Mouse (Mus musculus): ENCODE data around the gene Cyp2d9. TPM values are rescaled to one million over a fixed set of nuclear protein-coding genes. Genes with fewer than 3 reads are reported as not detected.
"Not testable (repeated sequence)": the region's sequence is repeated elsewhere in the genome, so short reads cannot be mapped to it uniquely, and the experiment has no call there.

The Cyp2d9 gene
- not detected in 2 replicates for total RNA-seq (2014; rRNA removed; ENCODE audit: low replicate concordance)
- 0.07 TPM in 1 of 2 replicates, not detected in the other for polyA plus RNA-seq (2015; fragmentation: Nextera tagmentation; extraction: Ambion mirVana)

GRCm38 (mm10) chr15:82433137-82433536, at the start of gene Cyp2d9:
Gene Cyp2d9 (plus strand): TSS chr15:82433437.
- no peak within 1 kb of the TSS for H3K4me2 ChIP-seq (ENCODE audit: low read depth, low read length)
- peaks cover 15% of the 10 kb centered on the region for H3K9me3 ChIP-seq (replicated peaks; ENCODE audit: control insufficient read depth, low read length)
- TF ChIP-seq EP300 (IDR thresholded peaks at IDR 0.05; ENCODE audit: low read depth) (no peak), CTCF (IDR thresholded peaks at IDR 0.05; ENCODE audit: low read depth) (no peak)
- H3K36me3 ChIP-seq (replicated peaks; ENCODE audit: control insufficient read depth, insufficient read depth, low read length) = no peaks in the 10 kb centered on the region
- H3K4me3 ChIP-seq (ENCODE audit: low read depth, low read length) = no peak within 1 kb of the TSS
- H3K4me1 ChIP-seq (ENCODE audit: control insufficient read depth, insufficient read depth) = no peaks in the 10 kb centered on the region
- ATAC-seq (ENCODE audit: insufficient read depth, low read depth) (no peak), DNase-seq (ENCODE audit: low spot score) (no peak)
- no peak within 1 kb of the TSS for H3K9ac ChIP-seq (replicated peaks; ENCODE audit: low read depth, low read length)
- no peaks in the 10 kb centered on the region for H3K27me3 ChIP-seq (ENCODE audit: control insufficient read depth, insufficient read depth, low read length)
- H3K27ac ChIP-seq (ENCODE audit: low read depth) = no peak within 1 kb of the TSS

- no peak overlapping the region for H3K9ac ChIP-seq (replicated peaks; ENCODE audit: low read depth, low read length)
- H3K27ac ChIP-seq (ENCODE audit: low read depth) = no peak overlapping the region
- H3K4me2 ChIP-seq (ENCODE audit: low read depth, low read length) = no peak overlapping the region
- ATAC-seq (ENCODE audit: insufficient read depth, low read depth) (no peak), DNase-seq (ENCODE audit: low spot score) (no peak)
- TF ChIP-seq CTCF (IDR thresholded peaks at IDR 0.05; ENCODE audit: low read depth) (no peak), EP300 (IDR thresholded peaks at IDR 0.05; ENCODE audit: low read depth) (no peak)
- no peaks in the 10 kb centered on the region for H3K9me3 ChIP-seq (replicated peaks; ENCODE audit: control insufficient read depth, low read length)
- 82% methylated on average over 2 of the region's 2 CpGs for WGBS
- H3K27me3 ChIP-seq (ENCODE audit: control insufficient read depth, insufficient read depth, low read length) = no peaks in the 10 kb centered on the region
- H3K4me3 ChIP-seq (ENCODE audit: low read depth, low read length) = no peak overlapping the region
- H3K4me1 ChIP-seq (ENCODE audit: control insufficient read depth, insufficient read depth) = peaks cover 6% of the 10 kb centered on the region; the same call in 1 of the 2 replicates
- H3K36me3 ChIP-seq (replicated peaks; ENCODE audit: control insufficient read depth, insufficient read depth, low read length) = no peaks in the 10 kb centered on the region
Observed at GRCm38 (mm10) chr15:82385729-82386128, 47.5 kb upstream of the Cyp2d9 start.

GRCm38 (mm10) chr15:82389916-82390315, 43.3 kb upstream of the Cyp2d9 start:
- not testable (repeated sequence) for H3K27me3 ChIP-seq (ENCODE audit: control insufficient read depth, insufficient read depth, low read length); ATAC-seq (ENCODE audit: insufficient read depth, low read depth); H3K4me3 ChIP-seq (ENCODE audit: low read depth, low read length); H3K4me2 ChIP-seq (ENCODE audit: low read depth, low read length); H3K36me3 ChIP-seq (replicated peaks; ENCODE audit: control insufficient read depth, insufficient read depth, low read length); H3K9ac ChIP-seq (replicated peaks; ENCODE audit: low read depth, low read length); DNase-seq (ENCODE audit: low spot score); H3K9me3 ChIP-seq (replicated peaks; ENCODE audit: control insufficient read depth, low read length); H3K4me1 ChIP-seq (ENCODE audit: control insufficient read depth, insufficient read depth); H3K27ac ChIP-seq (ENCODE audit: low read depth)
- 87% methylated on average over 10 of the region's 10 CpGs for WGBS

GRCm38 (mm10) chr15:82393922-82394321, 39.3 kb upstream of the Cyp2d9 start, which contains the start of gene Cyp2d11:
Gene Cyp2d11 (minus strand): TSS chr15:82394022.
- not testable (repeated sequence) for H3K27ac ChIP-seq (ENCODE audit: low read depth); H3K9ac ChIP-seq (replicated peaks; ENCODE audit: low read depth, low read length); H3K4me1 ChIP-seq (ENCODE audit: control insufficient read depth, insufficient read depth); H3K4me3 ChIP-seq (ENCODE audit: low read depth, low read length); ATAC-seq (ENCODE audit: insufficient read depth, low read depth); H3K9me3 ChIP-seq (replicated peaks; ENCODE audit: control insufficient read depth, low read length); H3K27me3 ChIP-seq (ENCODE audit: control insufficient read depth, insufficient read depth, low read length); H3K4me2 ChIP-seq (ENCODE audit: low read depth, low read length); H3K36me3 ChIP-seq (replicated peaks; ENCODE audit: control insufficient read depth, insufficient read depth, low read length); DNase-seq (ENCODE audit: low spot score)
- WGBS = 77% methylated on average over 2 of the region's 2 CpGs

GRCm38 (mm10) chr15:82395955-82396354, 37.3 kb upstream of the Cyp2d9 start:
- not testable (repeated sequence) for H3K4me1 ChIP-seq (ENCODE audit: control insufficient read depth, insufficient read depth); ATAC-seq (ENCODE audit: insufficient read depth, low read depth); H3K4me3 ChIP-seq (ENCODE audit: low read depth, low read length); DNase-seq (ENCODE audit: low spot score); H3K36me3 ChIP-seq (replicated peaks; ENCODE audit: control insufficient read depth, insufficient read depth, low read length); H3K27me3 ChIP-seq (ENCODE audit: control insufficient read depth, insufficient read depth, low read length); H3K4me2 ChIP-seq (ENCODE audit: low read depth, low read length); H3K9ac ChIP-seq (replicated peaks; ENCODE audit: low read depth, low read length); H3K9me3 ChIP-seq (replicated peaks; ENCODE audit: control insufficient read depth, low read length); H3K27ac ChIP-seq (ENCODE audit: low read depth)
- WGBS = 79% methylated on average over 3 of the region's 3 CpGs

- Histone ChIP-seq H3K27ac (ENCODE audit: low read depth) (no peak overlapping the region), H3K4me2 (ENCODE audit: low read depth, low read length) (no peak overlapping the region), H3K9ac (replicated peaks; ENCODE audit: low read depth, low read length) (no peak overlapping the region), H3K9me3 (replicated peaks; ENCODE audit: control insufficient read depth, low read length) (no peaks in the 10 kb centered on the region), H3K27me3 (ENCODE audit: control insufficient read depth, insufficient read depth, low read length) (no peaks in the 10 kb centered on the region), H3K36me3 (replicated peaks; ENCODE audit: control insufficient read depth, insufficient read depth, low read length) (no peaks in the 10 kb centered on the region), H3K4me3 (ENCODE audit: low read depth, low read length) (no peak overlapping the region), H3K4me1 (ENCODE audit: control insufficient read depth, insufficient read depth) (no peaks in the 10 kb centered on the region)
- no peak for ATAC-seq (ENCODE audit: insufficient read depth, low read depth)
- 77% methylated on average over 2 of the region's 2 CpGs for WGBS
- TF ChIP-seq EP300 (IDR thresholded peaks at IDR 0.05; ENCODE audit: low read depth) (no peak), CTCF (IDR thresholded peaks at IDR 0.05; ENCODE audit: low read depth) (no peak)
- no peak for DNase-seq (ENCODE audit: low spot score)
Observed at GRCm38 (mm10) chr15:82401516-82401915, 31.7 kb upstream of the Cyp2d9 start.
